Mouse (Mus musculus): Measurements from ENCODE around the gene Mfsd12.

- TF ChIP-seq POLR2A (IDR thresholded peaks at IDR 0.05; ENCODE audit: insufficient read length, low read depth) = no peak
- TF ChIP-seq MYOD1 (IDR thresholded peaks at IDR 0.05; ENCODE audit: control insufficient read depth in 1 of 3, insufficient read length in 2 of 3, low read depth in 2 of 3) = no peak
- TF ChIP-seq USF1 (IDR thresholded peaks at IDR 0.05; ENCODE audit: low read depth) = no peak
- no peak for TF ChIP-seq TCF12 (IDR thresholded peaks at IDR 0.05; ENCODE audit: insufficient read depth, poor library complexity, severe bottlenecking)
- TF ChIP-seq E2F4 (IDR thresholded peaks at IDR 0.05; ENCODE audit: insufficient read depth) = no peak
- no peak for TF ChIP-seq CEBPB (IDR thresholded peaks at IDR 0.05; ENCODE audit: insufficient read depth, poor library complexity, severe bottlenecking)
- no peak for TF ChIP-seq POLR2AphosphoS2 (IDR thresholded peaks at IDR 0.05; ENCODE audit: insufficient read length, low read depth)
- TF ChIP-seq MAX (IDR thresholded peaks at IDR 0.05; ENCODE audit: low read depth) = no peak
- no peak for TF ChIP-seq MYOG (IDR thresholded peaks at IDR 0.05; ENCODE audit: control insufficient read depth in 1 of 3, insufficient read depth in 1 of 3, insufficient read length in 2 of 3, low read depth in 2 of 3)
- TF ChIP-seq TCF3 (IDR thresholded peaks at IDR 0.05; ENCODE audit: insufficient read length, low read depth) = no peak
- TF ChIP-seq SRF (IDR thresholded peaks at IDR 0.05; ENCODE audit: control insufficient read depth, insufficient read length, low read depth) = no peak
- no peak for TF ChIP-seq REST (IDR thresholded peaks at IDR 0.05; ENCODE audit: insufficient read depth, insufficient read length)
Measured at GRCm38 (mm10) chr10:81330007-81330406, 27.3 kb upstream of the Mfsd12 start.
